Mouse (Mus musculus) induced T-regulatory cell, adult 2 months (primary cell): ENCODE data around the gene Itprid2.
"Not testable (repeated sequence)": the region's sequence is repeated elsewhere in the genome, so short reads cannot be mapped to it uniquely, and the experiment has no call there.

Experiments used
- DNase-seq: peaks from one replicate; pipeline ENCODE4 v3.0.0-alpha.2; 2012; ENCODE audit warnings: low read depth

The Itprid2 gene

GRCm38 (mm10) chr2:79634528-79635400 is at the start of gene Itprid2:
TSS of gene Itprid2 (plus strand) at chr2:79635352.
- peak; percentile 99 for DNase-seq

- DNase-seq: no peak
These were observed 39.0 kb upstream of the Itprid2 start for GRCm38 (mm10) chr2:79596177-79596576.

DNA sequence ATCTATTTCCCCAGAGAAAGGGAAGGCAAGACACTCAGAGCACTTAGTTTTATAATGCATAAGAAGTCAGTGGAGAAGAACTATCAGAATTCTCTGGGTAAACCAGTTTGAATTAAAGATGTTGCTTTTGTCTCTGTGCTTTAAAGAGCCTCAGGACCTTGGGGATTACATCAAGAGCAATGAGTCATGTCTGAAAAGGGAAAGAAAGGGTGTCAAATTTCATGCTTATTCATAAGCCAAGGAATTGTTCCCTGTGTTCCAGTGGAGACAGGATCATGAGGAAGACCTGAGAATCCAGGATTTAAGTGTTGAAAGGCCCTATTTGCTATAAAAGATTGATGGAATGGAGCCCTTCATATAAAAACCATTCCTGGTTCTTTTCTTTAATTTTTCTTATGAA is 38.1 kb upstream of the Itprid2 start:
- DNase-seq: no peak

GRCm38 (mm10) chr2:79601109-79601508 is 34.0 kb upstream of the Itprid2 start:
- DNase-seq: not testable (repeated sequence)

- DNase-seq: no peak
These were observed 33.4 kb upstream of the Itprid2 start for GRCm38 (mm10) chr2:79601691-79602116.

GRCm38 (mm10) chr2:79602306-79602705 is 32.8 kb upstream of the Itprid2 start:
- DNase-seq: no peak

GRCm38 (mm10) chr2:79603363-79603762 is 31.8 kb upstream of the Itprid2 start:
- DNase-seq: no peak

DNA sequence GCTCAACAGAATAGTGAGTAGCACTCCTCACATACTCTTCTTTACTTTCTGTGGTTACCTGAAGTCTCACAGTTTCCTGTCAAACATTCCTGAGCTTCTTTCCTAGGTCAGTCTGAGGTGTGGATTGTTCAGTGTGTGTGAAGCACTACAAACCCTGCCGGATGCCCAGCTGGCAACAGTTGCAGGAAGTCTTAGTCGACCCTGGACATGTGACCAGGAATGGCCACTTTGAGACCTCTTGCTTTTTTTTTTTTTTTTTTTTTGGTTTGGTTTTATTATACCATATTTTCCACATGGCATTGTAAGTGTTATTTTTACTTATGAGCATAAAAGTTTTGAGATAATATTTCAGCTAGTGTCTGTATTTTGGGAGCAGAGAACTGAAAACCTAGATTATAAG is 29.1 kb upstream of the Itprid2 start:
- DNase-seq: no peak

- no peak for DNase-seq
These were observed 28.0 kb upstream of the Itprid2 start for GRCm38 (mm10) chr2:79607181-79607580.

- no peak for DNase-seq
These were observed 26.7 kb upstream of the Itprid2 start for GRCm38 (mm10) chr2:79608301-79609074.

DNA sequence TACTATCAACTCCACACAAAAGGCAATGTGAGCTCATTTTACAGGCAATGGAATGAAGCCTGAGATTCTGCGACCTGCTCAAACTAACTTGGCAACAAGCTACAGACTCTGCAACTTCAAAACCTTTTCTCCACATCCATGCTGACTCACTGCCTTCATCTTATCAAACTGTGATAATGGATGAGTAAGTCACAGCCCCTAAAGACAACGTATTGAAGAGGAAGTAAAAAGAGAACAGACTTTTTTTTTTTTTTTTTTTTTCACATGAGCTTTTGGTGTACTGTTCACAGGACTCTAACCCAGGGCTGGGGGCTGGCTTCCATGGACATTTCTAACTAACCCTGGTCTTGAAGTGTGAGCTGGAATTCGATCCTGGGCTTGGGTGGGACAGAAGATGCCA is 24.3 kb upstream of the Itprid2 start:
- DNase-seq: no peak

- no peak for DNase-seq
These were observed 17.0 kb upstream of the Itprid2 start for GRCm38 (mm10) chr2:79618145-79618544.

DNA sequence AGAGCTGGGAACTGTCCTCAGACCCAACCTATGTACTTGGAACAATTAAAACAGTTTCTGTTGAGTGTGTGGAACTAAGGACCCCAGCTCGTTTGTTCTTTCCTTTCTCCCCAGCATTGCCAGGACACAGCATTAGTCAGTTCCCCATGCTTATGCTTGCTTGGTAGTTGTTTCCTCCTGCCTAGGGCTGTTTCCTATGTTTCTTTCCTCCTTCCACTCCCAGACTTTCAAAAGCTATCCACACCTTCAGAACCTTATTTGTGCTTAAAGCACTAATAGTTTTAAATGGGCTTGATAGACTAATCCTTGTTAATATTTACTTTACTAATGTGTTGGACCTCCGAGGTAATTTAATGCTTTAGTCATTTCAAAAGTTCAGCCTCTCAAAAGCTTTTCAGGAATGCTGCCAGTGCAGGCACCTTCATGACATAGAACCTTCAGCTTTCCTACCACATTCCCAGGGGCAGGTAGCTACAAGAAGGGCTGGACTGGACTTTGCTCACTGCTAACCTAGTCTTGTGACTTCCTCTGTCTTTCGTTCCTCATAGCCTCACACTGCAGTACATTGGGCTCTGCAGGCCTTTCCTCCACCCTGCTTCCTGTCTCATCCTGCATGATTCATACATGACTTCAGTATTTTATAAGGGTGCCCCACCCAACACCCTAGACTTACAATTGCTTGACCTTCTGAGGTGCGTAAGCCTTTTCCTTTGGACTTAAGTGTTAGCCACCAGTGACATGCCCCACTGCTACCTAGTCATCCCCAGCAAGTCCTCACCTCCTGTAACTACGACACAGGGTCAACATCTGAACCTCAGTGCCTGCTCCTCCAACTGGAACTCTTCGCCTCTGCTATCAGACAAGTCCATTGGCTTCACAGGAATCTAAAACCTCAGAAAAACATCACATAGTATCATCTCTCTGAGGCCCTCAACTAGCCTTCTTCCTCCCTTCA is 16.3 kb upstream of the Itprid2 start:
- DNase-seq: no peak

- DNase-seq: no peak
These were observed 11.9 kb upstream of the Itprid2 start for GRCm38 (mm10) chr2:79623256-79623655.

GRCm38 (mm10) chr2:79627624-79628023 is 7.5 kb upstream of the Itprid2 start:
- no peak for DNase-seq

DNA sequence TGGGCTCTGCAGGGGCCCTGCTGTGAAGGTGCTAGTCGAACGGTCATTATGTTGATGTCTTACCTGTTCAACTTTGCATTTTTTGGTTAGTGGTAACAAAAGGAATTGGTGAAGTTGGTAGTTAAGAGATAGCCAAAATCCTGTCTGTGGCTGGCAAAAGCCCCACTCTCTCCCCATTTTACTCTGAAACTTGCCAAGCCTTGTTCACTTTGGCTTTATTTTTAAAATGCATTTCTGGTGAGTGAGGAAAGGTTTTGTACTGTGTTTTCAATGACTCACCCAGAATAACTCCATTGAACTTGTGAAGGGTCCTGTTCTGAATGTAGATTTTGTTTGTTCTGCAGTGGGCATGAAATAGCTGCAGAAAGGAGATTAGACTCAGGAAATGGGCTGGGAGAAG is 4.9 kb upstream of the Itprid2 start:
- no peak for DNase-seq

DNA sequence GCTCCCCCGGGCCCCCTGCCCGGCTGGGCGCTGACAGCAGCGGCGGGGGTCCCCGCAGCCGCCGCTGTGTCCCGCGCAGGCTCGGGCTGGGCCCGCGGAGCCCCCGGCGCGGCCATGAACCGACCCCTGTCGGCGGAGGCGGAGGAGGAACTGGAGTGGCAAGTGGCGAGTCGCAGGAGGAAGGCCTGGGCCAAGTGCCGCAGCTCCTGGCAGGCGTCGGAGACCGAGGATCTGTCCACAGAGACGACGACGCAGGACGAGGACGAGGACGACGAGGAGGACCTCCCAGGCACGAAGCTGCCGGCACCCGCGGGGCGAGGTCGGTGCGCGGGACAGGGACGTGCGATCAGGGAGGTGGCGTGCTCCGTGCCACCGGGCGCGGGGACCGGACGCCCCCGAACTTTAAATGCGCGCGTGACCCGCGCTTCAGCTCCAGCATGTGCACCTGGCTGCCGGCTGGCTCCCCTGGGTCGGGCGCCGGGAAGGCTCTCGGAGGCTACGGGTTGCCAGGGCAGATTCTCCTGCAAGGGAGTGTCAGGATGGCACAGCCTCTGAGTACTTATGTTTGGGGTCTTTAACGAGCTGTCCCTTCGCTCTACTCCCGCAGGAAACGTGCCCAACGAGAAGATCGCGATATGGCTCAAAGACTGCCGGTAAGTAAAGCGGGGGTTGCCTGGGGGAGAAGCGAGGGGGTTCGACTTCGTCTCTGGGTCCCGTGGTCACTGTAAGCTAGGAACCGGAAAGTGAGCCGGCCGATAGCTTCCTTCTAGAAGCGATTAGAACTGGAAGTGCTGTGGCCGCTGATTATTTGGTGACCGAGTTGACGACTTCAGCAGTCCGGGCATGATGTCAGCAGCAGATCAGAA is 507 bp downstream of the Itprid2 start:
- DNase-seq: peak; percentile 60

DNA sequence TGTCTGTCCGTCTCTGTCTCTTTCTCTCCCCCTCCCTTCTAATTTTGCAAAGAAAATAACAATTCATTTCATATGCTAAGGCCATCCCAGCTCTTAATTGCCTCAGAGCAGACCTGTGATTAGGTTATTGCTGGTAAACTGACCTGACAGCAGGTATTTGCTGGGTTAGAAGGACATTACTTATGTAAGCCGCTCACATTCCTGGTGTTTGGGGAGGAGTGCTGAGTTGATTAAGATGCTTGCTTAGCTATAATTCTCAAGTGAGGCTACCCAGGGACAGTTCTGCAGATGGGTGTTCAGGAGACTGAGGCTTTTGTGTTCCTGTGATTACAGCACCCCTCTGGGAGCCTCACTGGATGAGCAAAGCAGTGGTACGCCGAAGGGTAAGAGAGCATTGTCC is 3.8 kb downstream of the Itprid2 start:
- no peak for DNase-seq

DNA sequence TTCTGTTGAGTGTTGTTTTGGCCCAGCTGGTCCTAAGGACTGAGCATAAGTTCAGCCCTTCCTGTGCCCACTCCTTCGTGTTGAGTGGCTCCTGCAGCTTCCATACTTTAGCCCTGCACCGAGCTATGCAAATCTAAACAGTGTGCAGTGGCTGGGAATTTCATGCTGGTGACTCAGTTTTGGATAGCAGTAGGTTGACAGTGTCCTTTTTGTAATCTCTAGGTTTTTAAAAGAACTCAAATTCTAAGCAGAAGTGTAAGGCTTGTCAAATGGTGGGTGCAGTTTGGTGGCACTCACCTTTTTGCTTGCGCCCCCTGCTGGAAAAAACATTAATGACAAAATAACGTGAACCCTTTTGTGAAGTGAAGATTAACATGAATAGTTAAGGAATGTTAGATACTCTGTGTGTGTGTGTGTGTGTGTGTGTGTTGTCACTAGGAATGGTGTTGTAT is 11.1 kb downstream of the Itprid2 start:
- peak; percentile 81 for DNase-seq

DNA sequence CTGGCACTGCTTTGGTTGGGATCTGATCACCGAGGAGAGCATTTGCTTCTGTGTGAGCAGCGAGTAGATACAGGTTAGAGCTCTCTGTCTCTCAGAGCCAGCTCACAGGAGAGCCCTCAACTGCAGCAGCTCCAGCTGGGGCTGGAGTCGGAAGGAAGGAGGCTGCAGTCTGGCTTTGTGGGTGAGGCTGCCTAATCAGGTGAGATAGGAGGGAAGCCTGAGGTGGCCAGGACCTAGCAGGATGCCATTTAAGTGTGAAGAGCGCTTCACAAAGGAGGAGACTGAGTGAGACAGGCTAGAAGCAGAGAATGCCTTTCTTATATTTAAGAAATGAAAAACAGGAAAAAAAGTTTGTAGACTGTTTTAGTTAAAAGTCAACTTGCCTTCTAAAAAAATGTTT is 11.9 kb downstream of the Itprid2 start:
- no peak for DNase-seq

- no peak for DNase-seq
These were observed 12.6 kb downstream of the Itprid2 start for GRCm38 (mm10) chr2:79647728-79648127.
